Mouse (Mus musculus) spleen, adult 2 months (tissue): ENCODE measurements at regions not wholly inside any gene's neighbourhood (a gene's known extent, or its start where the extent isn't known, plus 50 kb on each side); places are given as distances from the start of the nearest gene placed in this dataset.

Experiments
- DNase-seq, 2 experiments: peaks; one replicate each; pipeline versions ENCODE4 v3.0.0 to v3.0.0-alpha.2; 2012 to 2021; ENCODE audit warnings: low spot score in 2 of 2, low read depth in 1 of 2
- H3K27ac ChIP-seq: fragments of 200-500 bp; 2 replicates; pipeline ENCODE4 v1.5.1; 2012; ENCODE audit warnings: low read length, inconsistent platforms; ENCODE audit not compliant: insufficient read depth
- H3K27me3 ChIP-seq: fragments of 200-500 bp; 2 replicates; pipeline ENCODE4 v1.6.1; 2012; ENCODE audit warnings: mild to moderate bottlenecking, moderate library complexity, low read length, inconsistent platforms; ENCODE audit not compliant: control insufficient read depth, insufficient read depth
- H3K36me3 ChIP-seq: fragments of 200-500 bp; 2 replicates; pipeline ENCODE4 v1.6.1; 2012; ENCODE audit warnings: mild to moderate bottlenecking, low read length, inconsistent platforms; ENCODE audit not compliant: control insufficient read depth, insufficient read depth
- H3K4me1 ChIP-seq: fragments of 200-500 bp; 2 replicates; pipeline ENCODE4 v1.6.1; 2011; ENCODE audit warnings: inconsistent platforms; ENCODE audit not compliant: control insufficient read depth, insufficient read depth, insufficient read length
- H3K4me3 ChIP-seq: fragments of 200-500 bp; 2 replicates; pipeline ENCODE4 v1.5.1; 2011; ENCODE audit warnings: mild to moderate bottlenecking, inconsistent platforms; ENCODE audit not compliant: insufficient read depth, insufficient read length; ENCODE audit errors: extremely low read depth
- CTCF ChIP-seq: fragments of 200-500 bp; IDR thresholded peaks from 2 replicates; pipeline ENCODE4 v1.5.1; 2011; ENCODE audit warnings: mild to moderate bottlenecking, inconsistent platforms; ENCODE audit not compliant: insufficient read depth, insufficient read length, insufficient replicate concordance; ENCODE audit errors: extremely low read depth
- POLR2A ChIP-seq: fragments of 200-500 bp; IDR thresholded peaks from 2 replicates; pipeline ENCODE4 v1.6.1; 2011; ENCODE audit warnings: low read depth, low read length, inconsistent platforms
- WGBS: fragments of 180-500 bp; shearing (Covaris S2); methylation state at CpG from one replicate; pipeline ENCODE4 v1.1.7; 2018; 5-methylcytosine and 5-hydroxymethylcytosine counted together

- no peaks in the 10 kb centered on the region; the same call in 1 of the 2 replicates for H3K4me1 ChIP-seq
- H3K27me3 ChIP-seq: no peaks in the 10 kb centered on the region
- 85% methylated on average over 1 of the region's 1 CpGs for WGBS
- no peak overlapping the region for H3K4me3 ChIP-seq
- H3K27ac ChIP-seq: no peak overlapping the region
- TF ChIP-seq POLR2A (no peak), CTCF (no peak)
- no peaks in the 10 kb centered on the region for H3K36me3 ChIP-seq
- no peak for DNase-seq
Measured at GRCm38 (mm10) chr9:60974546-60974945, 180.2 kb downstream of the Uaca start.

- no peak overlapping the region for H3K4me3 ChIP-seq
- no peaks in the 10 kb centered on the region for H3K36me3 ChIP-seq
- TF ChIP-seq POLR2A (no peak), CTCF (no peak)
- H3K4me1 ChIP-seq: 0 out of 2 replicates have a peak, but pooled peaks cover 8% of the 10 kb centered on the region
- DNase-seq: no peak
- no peaks in the 10 kb centered on the region for H3K27me3 ChIP-seq
- 90% methylated on average over 13 of the region's 13 CpGs for WGBS
- no peak overlapping the region for H3K27ac ChIP-seq
Measured at GRCm38 (mm10) chr9:60982383-60983085, 188.2 kb downstream of the Uaca start.

GRCm38 (mm10) chr9:60983246-60983645 is 188.9 kb downstream of the Uaca start:
- Histone ChIP-seq H3K27ac (no peak overlapping the region), H3K4me3 (no peak overlapping the region), H3K27me3 (no peaks in the 10 kb centered on the region), H3K4me1 (0 out of 2 replicates have a peak, but pooled peaks cover 8% of the 10 kb centered on the region), H3K36me3 (no peaks in the 10 kb centered on the region)
- DNase-seq: no peak
- TF ChIP-seq CTCF: no peak
- TF ChIP-seq POLR2A: no peak
- WGBS: 87% methylated on average over 5 of the region's 5 CpGs

GRCm38 (mm10) chr9:60988113-60988512 is 193.8 kb downstream of the Uaca start:
- Histone ChIP-seq H3K4me1 (peaks cover 20% of the 10 kb centered on the region; the same call in 1 of the 2 replicates), H3K36me3 (no peaks in the 10 kb centered on the region), H3K27ac (no peak overlapping the region), H3K4me3 (no peak overlapping the region), H3K27me3 (no peaks in the 10 kb centered on the region)
- no peak for TF ChIP-seq POLR2A
- no peak for TF ChIP-seq CTCF
- no peak for DNase-seq
- 83% methylated on average over 4 of the region's 4 CpGs for WGBS

GRCm38 (mm10) chr9:60989670-60990391 is 195.5 kb downstream of the Uaca start:
- H3K36me3 ChIP-seq: no peaks in the 10 kb centered on the region
- no peak for TF ChIP-seq CTCF
- no peak for TF ChIP-seq POLR2A
- peaks cover 13% of the 10 kb centered on the region; the same call in 1 of the 2 replicates for H3K4me1 ChIP-seq
- DNase-seq: no peak
- no peaks in the 10 kb centered on the region for H3K27me3 ChIP-seq
- H3K4me3 ChIP-seq: no peak overlapping the region
- H3K27ac ChIP-seq: no peak overlapping the region
- 82% methylated on average over 13 of the region's 13 CpGs for WGBS

GRCm38 (mm10) chr9:60991509-60991908 is 197.2 kb downstream of the Uaca start:
- H3K4me1 ChIP-seq: peaks cover 13% of the 10 kb centered on the region; the same call in 1 of the 2 replicates
- no peaks in the 10 kb centered on the region for H3K27me3 ChIP-seq
- 8% methylated on average over 5 of the region's 5 CpGs for WGBS
- no peaks in the 10 kb centered on the region for H3K36me3 ChIP-seq
- H3K27ac ChIP-seq: peak overlapping the region; percentile 91
- no peak overlapping the region for H3K4me3 ChIP-seq
- no peak for TF ChIP-seq CTCF
- peak; percentile 30 for TF ChIP-seq POLR2A
- peak; percentile 85 to 87 for DNase-seq

GRCm38 (mm10) chr9:60993661-60994060 is 199.3 kb downstream of the Uaca start:
- no peak overlapping the region for H3K27ac ChIP-seq
- no peaks in the 10 kb centered on the region for H3K27me3 ChIP-seq
- H3K4me1 ChIP-seq: peaks cover 21% of the 10 kb centered on the region; the same call in 1 of the 2 replicates

More at GRCm38 (mm10) chr9:60993661-60994060, 199.3 kb downstream of the Uaca start:
- 83% methylated on average over 8 of the region's 8 CpGs for WGBS
- Histone ChIP-seq H3K36me3 (no peaks in the 10 kb centered on the region), H3K4me3 (no peak overlapping the region)
- TF ChIP-seq CTCF (no peak), POLR2A (no peak)
- DNase-seq: no peak
